Mouse (Mus musculus) frontal cortex, postnatal 14 days (tissue): ENCODE measurements around the gene Pnma1.

Experiments
- DNase-seq, 2 experiments: peaks; one replicate each; pipeline ENCODE4 v3.0.0; 2022; ENCODE audit warnings: low spot score in 2 of 2

The Pnma1 gene

GRCm38 (mm10) chr12:84147954-84148621 is at the start of gene Pnma1:
Gene Pnma1 (minus strand): TSS chr12:84148489.
- peak; percentile 75 to 77 for DNase-seq

- DNase-seq, result no peak
Measured at GRCm38 (mm10) chr12:84195195-84195594, 46.9 kb upstream of the Pnma1 start.

GRCm38 (mm10) chr12:84194400-84195109 is 46.3 kb upstream of the Pnma1 start:
- DNase-seq, result no peak

- DNase-seq, result peak; percentile 81 to 87
Measured at GRCm38 (mm10) chr12:84193642-84194399, 45.5 kb upstream of the Pnma1 start.

GRCm38 (mm10) chr12:84192741-84193641 is 44.7 kb upstream of the Pnma1 start:
- DNase-seq, result peak in 1 of 2 experiments; percentile 58

- DNase-seq, result no peak
Measured at GRCm38 (mm10) chr12:84192280-84192679, 44.0 kb upstream of the Pnma1 start.

- DNase-seq, result no peak
Measured at GRCm38 (mm10) chr12:84191770-84192169, 43.5 kb upstream of the Pnma1 start.

GRCm38 (mm10) chr12:84191190-84191589 is 42.9 kb upstream of the Pnma1 start:
- DNase-seq, result no peak

GRCm38 (mm10) chr12:84190151-84190820 is 42.0 kb upstream of the Pnma1 start:
- DNase-seq, result no peak

GRCm38 (mm10) chr12:84188881-84189444 is 40.7 kb upstream of the Pnma1 start:
- DNase-seq, result no peak

- DNase-seq, result no peak
Measured at GRCm38 (mm10) chr12:84187752-84188601, 39.7 kb upstream of the Pnma1 start.

- DNase-seq, result no peak
Measured at GRCm38 (mm10) chr12:84186950-84187349, 38.7 kb upstream of the Pnma1 start.

GRCm38 (mm10) chr12:84186536-84186935 is 38.2 kb upstream of the Pnma1 start:
- DNase-seq, result no peak

- DNase-seq, result no peak
Measured at GRCm38 (mm10) chr12:84185547-84185946, 37.3 kb upstream of the Pnma1 start.

- no peak for DNase-seq
Measured at GRCm38 (mm10) chr12:84184979-84185378, 36.7 kb upstream of the Pnma1 start.

- DNase-seq, result no peak
Measured at GRCm38 (mm10) chr12:84181999-84182398, 33.7 kb upstream of the Pnma1 start.

GRCm38 (mm10) chr12:84180701-84181435 is 32.6 kb upstream of the Pnma1 start:
- DNase-seq, result peak in 1 of 2 experiments; percentile 43

GRCm38 (mm10) chr12:84180090-84180489 is 31.8 kb upstream of the Pnma1 start:
- DNase-seq, result no peak
